Mouse (Mus musculus): ENCODE measurements around the gene Saal1. TPM values are rescaled to one million over a fixed set of nuclear protein-coding genes. Genes with fewer than 3 reads are reported as not detected.

Gene Saal1
- polyA plus RNA-seq, 1 experiment from 2014 or later = 37.0 TPM

DNA sequence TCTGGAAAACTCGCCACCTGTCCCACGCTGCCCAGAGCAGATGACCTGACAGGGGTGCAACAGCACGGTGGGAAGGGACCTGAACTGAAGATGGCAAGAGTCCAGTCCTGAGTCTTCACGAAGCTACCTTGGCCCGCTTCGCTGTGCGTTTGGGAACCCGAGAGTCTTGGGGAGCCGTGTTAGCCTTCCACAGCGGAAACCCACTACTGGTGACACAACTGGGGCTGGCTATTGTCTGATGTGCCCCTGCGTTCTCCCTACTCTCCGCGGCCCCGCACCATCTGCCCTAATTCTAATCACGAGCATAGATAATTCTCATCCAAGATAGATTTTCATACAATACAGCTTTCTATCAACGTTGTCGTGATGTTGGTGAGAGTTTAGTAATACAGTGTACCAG is 70.4 kb downstream of the Saal1 start:
- Histone ChIP-seq H3K27me3 (peaks cover 12% of the 10 kb centered on the region), H3K4me1 (peaks cover 22% of the 10 kb centered on the region), H3K4me2 (peak overlapping the region; percentile 81), H3K9me3 (no peaks in the 10 kb centered on the region), H3K9ac (peak overlapping the region; percentile 75), H3K4me3 (replicated peaks) (peak overlapping the region; percentile 58), H3K27ac (peak overlapping the region; percentile 76; the same call in 1 of the 2 replicates), H3K36me3 (replicated peaks) (no peaks in the 10 kb centered on the region)
- ATAC-seq (ENCODE audit: low FRiP score) = no peak
- WGBS = 17% methylated on average over 17 of the region's 17 CpGs

DNA sequence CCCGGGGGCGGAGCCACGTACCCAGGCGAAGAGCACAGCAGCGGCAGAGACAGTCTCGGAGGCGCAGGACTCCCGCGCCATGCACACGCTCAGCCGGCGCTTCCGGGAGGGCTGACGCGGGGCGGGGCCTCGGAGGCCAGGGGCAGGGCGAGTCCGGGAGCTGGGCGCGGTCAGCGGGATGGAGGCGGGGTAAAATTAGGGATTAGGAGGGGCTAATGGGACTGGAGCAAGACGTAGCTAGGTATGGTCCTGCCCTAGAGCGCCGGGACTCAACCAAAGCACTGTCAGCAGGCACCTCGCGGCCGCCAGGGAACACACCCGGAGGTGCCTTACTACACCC is 70.8 kb downstream of the Saal1 start, which contains the start of gene Sergef:
Gene Sergef (minus strand): TSS at position 116 of the 340 bp plus-strand sequence.
- Histone ChIP-seq H3K9me3 (no peaks in the 10 kb centered on the region), H3K4me2 (peak within 1 kb of the TSS; percentile 81), H3K36me3 (replicated peaks) (peaks cover 2% of the 10 kb centered on the region; the same call in 1 of the 2 replicates), H3K27ac (peak within 1 kb of the TSS; percentile 76), H3K4me3 (replicated peaks) (peak within 1 kb of the TSS; percentile 58), H3K4me1 (peaks cover 22% of the 10 kb centered on the region), H3K27me3 (peaks cover 12% of the 10 kb centered on the region), H3K9ac (peak within 1 kb of the TSS; percentile 75)
- ATAC-seq (ENCODE audit: low FRiP score) = peak; percentile 96
- WGBS = under 1% methylated on average over 30 of the region's 30 CpGs

DNA sequence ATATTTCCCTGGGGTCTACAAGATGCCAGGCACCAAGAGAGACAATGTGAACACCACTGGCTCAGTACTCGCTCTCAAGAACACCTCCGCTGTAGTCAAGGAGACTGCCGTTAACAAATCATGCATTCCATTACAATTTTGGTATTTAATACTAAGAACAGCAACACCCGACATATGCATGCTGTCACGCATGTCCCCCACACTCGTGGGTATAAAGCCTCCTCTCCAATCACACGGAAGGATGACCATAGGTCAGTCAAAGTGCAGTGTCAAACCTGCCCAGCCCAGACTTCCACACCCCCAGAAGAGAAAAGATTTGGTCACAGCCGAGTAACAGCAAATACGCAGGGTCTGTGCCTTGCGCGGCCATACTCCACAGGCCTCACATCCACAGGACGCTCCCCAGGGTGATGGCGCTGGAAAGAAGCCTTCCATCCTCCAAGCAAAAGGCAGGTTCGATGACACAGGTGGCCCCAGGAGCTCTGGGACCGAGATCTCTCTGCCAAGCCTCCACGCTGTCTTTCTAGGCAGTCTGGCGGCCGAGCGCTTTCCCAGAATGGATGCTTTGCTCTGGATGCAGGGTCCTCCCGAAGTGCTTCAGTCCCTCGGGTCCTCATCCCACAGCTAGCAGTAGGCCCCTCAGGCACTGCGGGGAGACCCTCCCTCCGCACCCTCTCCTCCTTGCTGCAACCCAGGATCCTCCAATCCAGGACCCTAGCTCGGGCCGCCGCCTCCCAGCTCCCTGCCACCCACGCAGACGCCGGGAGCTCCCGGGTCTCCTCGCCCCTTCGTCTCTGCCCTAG is 71.4 kb downstream of the Saal1 start:
- peak overlapping the region; percentile 76 for H3K27ac ChIP-seq
- peaks cover 5% of the 10 kb centered on the region; the same call in 1 of the 2 replicates for H3K36me3 ChIP-seq (replicated peaks)
- H3K4me2 ChIP-seq = peak overlapping the region; percentile 81
- no peaks in the 10 kb centered on the region for H3K9me3 ChIP-seq
- H3K4me1 ChIP-seq = peaks cover 22% of the 10 kb centered on the region
- H3K27me3 ChIP-seq = peaks cover 12% of the 10 kb centered on the region
- H3K9ac ChIP-seq = peak overlapping the region; percentile 75
- peak overlapping the region; percentile 58 for H3K4me3 ChIP-seq (replicated peaks)
- WGBS = 10% methylated on average over 29 of the region's 32 CpGs
- peak; percentile 28 for ATAC-seq (ENCODE audit: low FRiP score)

Other genes starting within 250 kb of the Saal1 start
- gene Sergef, start 70.9 kb downstream of the Saal1 start, polyA plus RNA-seq (2016; fragmentation: Nextera tagmentation; extraction: Ambion mirVana) = 19.0 and 19.6 TPM in 2 replicates
- gene Tph1, start 38.1 kb downstream of the Saal1 start, polyA plus RNA-seq (2016; fragmentation: Nextera tagmentation; extraction: Ambion mirVana) = 0.63 and 0.76 TPM in 2 replicates
- not detected in 2 replicates for gene Saa3, start 5.0 kb upstream of the Saal1 start, polyA plus RNA-seq (2016; fragmentation: Nextera tagmentation; extraction: Ambion mirVana)
- not detected in 2 replicates for gene Saa4, start 21.9 kb upstream of the Saal1 start, polyA plus RNA-seq (2016; fragmentation: Nextera tagmentation; extraction: Ambion mirVana)
- gene Saa1, start 32.3 kb upstream of the Saal1 start, polyA plus RNA-seq (2016; fragmentation: Nextera tagmentation; extraction: Ambion mirVana) = not detected in 2 replicates
- not detected in 2 replicates for gene Saa2, start 41.1 kb upstream of the Saal1 start, polyA plus RNA-seq (2016; fragmentation: Nextera tagmentation; extraction: Ambion mirVana)
- 23.9 and 25.3 TPM in 2 replicates for gene Hps5, start 85.4 kb upstream of the Saal1 start, polyA plus RNA-seq (2016; fragmentation: Nextera tagmentation; extraction: Ambion mirVana)
- gene Gtf2h1, start 85.4 kb upstream of the Saal1 start, polyA plus RNA-seq (2016; fragmentation: Nextera tagmentation; extraction: Ambion mirVana) = 52.6 and 55.4 TPM in 2 replicates
- gene Ldha, start 130.8 kb upstream of the Saal1 start, polyA plus RNA-seq (2016; fragmentation: Nextera tagmentation; extraction: Ambion mirVana) = 1,021 and 1,078 TPM in 2 replicates
- not detected in 2 replicates for gene Ldhc, start 150.5 kb upstream of the Saal1 start, polyA plus RNA-seq (2016; fragmentation: Nextera tagmentation; extraction: Ambion mirVana)
- 344 and 355 TPM in 2 replicates for gene Tsg101, start 209.3 kb upstream of the Saal1 start, polyA plus RNA-seq (2016; fragmentation: Nextera tagmentation; extraction: Ambion mirVana)
- 13.2 and 13.8 TPM in 2 replicates for gene Uevld, start 247.8 kb upstream of the Saal1 start, polyA plus RNA-seq (2016; fragmentation: Nextera tagmentation; extraction: Ambion mirVana)

Data from forebrain, embryonic 12.5 days (tissue).